In genomic region chr17:11962808-11963207, GRCm38 (mm10) we compare ENCODE assay signal across 8 mouse cellular contexts.
DNase-seq lines count a peak whose midpoint lies in the region; ATAC-seq and TF ChIP-seq lines count a peak whose summit lies in the region.

No protein-coding gene starts in this region.

- peak; percentile 45; the same call in 1 of the 2 replicates for TF ChIP-seq POLR2A in testis, adult 2 months (IDR thresholded peaks at IDR 0.05; ENCODE audit: control insufficient read depth, low read depth, low read length)

- no peaks in the 10 kb centered on the region; the same call in 1 of the 2 replicates for H3K4me1 ChIP-seq in testis, adult 2 months (ENCODE audit: control insufficient read depth, insufficient read depth, low read length)
- H3K4me1 ChIP-seq in limb, embryonic 12.5 days (replicated peaks): peaks cover 11% of the 10 kb centered on the region; the same call in 1 of the 2 replicates

- peak overlapping the region; percentile 28; the same call in 1 of the 2 replicates for H3K9ac ChIP-seq in limb, embryonic 12.5 days (replicated peaks)

- peak overlapping the region; percentile 28; the same call in 1 of the 2 replicates for H3K4me2 ChIP-seq in limb, embryonic 12.5 days

- no peak for TF ChIP-seq CTCF in testis, adult 2 months (IDR thresholded peaks at IDR 0.05; ENCODE audit: control insufficient read depth, insufficient read depth, insufficient replicate concordance, low read depth, low read length)

- DNase-seq in cerebellum, postnatal 10 days: peak; percentile 19 to 24
- no peak for DNase-seq in cerebellum, adult 9-10 months
- DNase-seq in testis, postnatal 14 days (ENCODE audit: low spot score): no peak
- DNase-seq in thymus, postnatal 10 days (ENCODE audit: low spot score in 2 of 2): no peak
- no peak for DNase-seq in B cell, adult 2 months
- DNase-seq in spleen, postnatal 10 days (ENCODE audit: low spot score in 2 of 2): no peak

- no peak overlapping the region for H3K4me3 ChIP-seq in testis, adult 2 months (ENCODE audit: control insufficient read depth, low read depth, low read length)
- no peak overlapping the region for H3K4me3 ChIP-seq in limb, embryonic 12.5 days (replicated peaks)

- H3K36me3 ChIP-seq in testis, adult 2 months (ENCODE audit: control insufficient read depth, insufficient read depth, low read length): no peaks in the 10 kb centered on the region
- no peaks in the 10 kb centered on the region for H3K36me3 ChIP-seq in limb, embryonic 12.5 days

- no peaks in the 10 kb centered on the region for H3K27me3 ChIP-seq in testis, adult 2 months (ENCODE audit: control insufficient read depth, insufficient read depth, low read length)
- H3K27me3 ChIP-seq in limb, embryonic 12.5 days: no peaks in the 10 kb centered on the region

- WGBS in limb, embryonic 12.5 days: 50% methylated on average over 11 of the region's 11 CpGs

- no peak for ATAC-seq in limb, embryonic 12.5 days (ENCODE audit: insufficient number of reproducible peaks, insufficient read depth, low FRiP score, low TSS enrichment, low read depth)

- H3K9me3 ChIP-seq in limb, embryonic 12.5 days: peaks cover 17% of the 10 kb centered on the region; the same call in 1 of the 2 replicates

- peak overlapping the region; percentile 15 for H3K27ac ChIP-seq in testis, adult 2 months (ENCODE audit: control insufficient read depth, insufficient read depth, low read depth, low read length)
- no peak overlapping the region for H3K27ac ChIP-seq in limb, embryonic 12.5 days

Comparison
In these comparisons a context has a peak if more than half of its experiments do, and no peak if none do; other contexts are left out.
1. DNase-seq: peak in cerebellum, postnatal 10 days (2 of 2); none in cerebellum, adult 9-10 months (single experiment), testis, postnatal 14 days (single experiment), thymus, postnatal 10 days (0 of 2), B cell, adult 2 months (0 of 2) and spleen, postnatal 10 days (0 of 2).